Mouse (Mus musculus): Measurements from ENCODE around the gene Myh7.
A peak's percentile ranks its signal among the peaks of the same experiment; 100 is the strongest.
"Not testable (repeated sequence)": the region's sequence is repeated elsewhere in the genome, so short reads cannot be mapped to it uniquely, and the experiment has no call there.

The Myh7 gene

DNA sequence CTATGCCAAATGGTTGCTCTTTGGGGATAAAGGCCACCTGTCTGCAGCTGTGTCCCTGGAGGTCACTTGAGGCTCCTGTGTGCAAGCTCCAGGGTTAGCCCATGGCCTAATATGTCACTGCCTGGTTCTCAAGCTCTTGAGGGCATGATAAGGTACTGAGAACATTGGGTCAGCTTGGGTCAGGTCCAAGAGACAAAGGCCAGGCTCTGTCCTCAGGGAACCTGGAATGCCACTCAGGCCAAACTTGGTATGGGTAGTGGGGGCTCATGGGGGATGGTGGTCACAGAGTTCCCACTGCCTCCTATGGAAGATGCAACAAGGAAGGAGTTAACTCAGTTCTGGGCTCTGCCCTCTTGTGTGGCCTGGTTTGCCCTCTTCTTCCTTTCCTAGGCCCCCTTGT lies 26.1 kb downstream of the Myh7 start:
- peak; percentile 84 to 89 for DNase-seq (ENCODE audit: low spot score in 2 of 2)

DNA sequence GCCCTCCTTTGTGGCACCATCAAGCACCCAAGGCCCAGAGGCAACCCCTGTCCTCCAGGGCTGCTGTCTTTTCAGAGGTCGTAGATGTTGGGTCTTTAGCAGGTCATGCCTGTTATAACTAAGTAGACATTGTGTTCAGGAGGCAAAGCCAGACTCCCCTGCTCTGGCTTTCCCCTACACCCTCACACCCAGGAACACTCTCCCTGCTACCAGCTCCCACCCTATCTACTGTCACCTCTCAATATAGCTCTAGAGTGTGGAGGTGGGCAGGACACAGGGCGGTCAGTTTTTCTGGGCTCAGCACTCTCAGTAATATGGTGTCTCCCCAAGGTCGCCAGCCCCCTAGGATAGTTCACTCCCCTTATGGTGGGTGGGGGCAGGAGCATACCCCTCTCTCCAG lies 26.6 kb downstream of the Myh7 start:
- peak; percentile 66 to 68 for DNase-seq (ENCODE audit: low spot score in 2 of 2)

DNA sequence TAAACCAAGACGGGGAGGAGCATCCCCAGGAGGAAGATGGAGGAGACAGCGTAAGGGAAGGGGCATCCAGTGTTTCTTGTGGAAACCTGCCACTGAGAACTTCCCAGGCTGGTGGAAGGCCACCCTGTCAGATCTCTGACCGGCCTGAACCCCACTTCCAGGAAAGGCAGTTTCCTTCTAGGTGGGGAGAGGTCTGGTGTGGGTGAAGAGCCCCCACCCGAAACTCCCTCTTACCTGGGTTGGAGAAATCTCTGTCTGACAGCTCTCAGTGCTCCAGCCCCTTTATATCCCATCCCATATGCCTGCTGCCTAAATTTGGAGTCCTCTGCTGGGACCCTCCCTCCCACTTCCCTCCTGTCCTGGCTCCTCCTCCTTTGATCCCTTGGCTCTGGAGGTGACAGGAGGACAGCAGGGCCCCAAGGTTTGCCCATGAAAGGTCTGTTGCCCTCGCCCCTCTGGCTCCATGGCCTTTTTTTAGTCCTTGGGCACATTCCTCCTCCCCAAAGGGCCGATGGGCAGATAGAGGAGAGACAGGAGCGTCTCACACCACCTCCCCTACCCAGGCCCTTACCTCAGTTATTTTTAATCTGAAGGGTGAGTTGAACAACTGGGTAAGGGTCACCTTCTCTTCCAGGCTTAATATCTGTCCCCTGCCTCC lies 28.0 kb downstream of the Myh7 start, which contains the start of gene Myh6:
Gene Myh6 (minus strand): TSS at position 608 of the 658 bp plus-strand sequence.
- peak; percentile 78 to 83 for DNase-seq (ENCODE audit: low spot score in 2 of 2)

DNA sequence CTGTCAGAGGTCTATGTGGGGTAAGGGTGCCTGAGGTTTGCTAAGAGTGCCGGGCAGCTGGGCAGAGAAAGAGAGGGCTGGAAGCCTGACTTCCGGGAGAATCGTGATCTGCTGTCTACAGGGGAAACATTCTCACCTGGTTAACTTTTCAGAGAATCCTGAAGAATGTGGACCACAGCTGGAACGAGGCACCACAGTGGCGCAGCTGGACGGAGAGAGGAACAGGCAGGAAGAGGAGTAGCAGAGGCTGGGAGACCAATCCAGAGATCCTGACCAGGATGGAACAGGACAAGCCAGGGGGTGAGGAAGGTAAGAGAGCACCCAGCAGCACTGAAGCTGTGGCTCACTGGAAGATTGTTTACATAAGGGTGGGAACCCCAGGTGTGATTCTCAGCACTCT lies 28.8 kb downstream of the Myh7 start:
- no peak for DNase-seq (ENCODE audit: low spot score in 2 of 2)

DNA sequence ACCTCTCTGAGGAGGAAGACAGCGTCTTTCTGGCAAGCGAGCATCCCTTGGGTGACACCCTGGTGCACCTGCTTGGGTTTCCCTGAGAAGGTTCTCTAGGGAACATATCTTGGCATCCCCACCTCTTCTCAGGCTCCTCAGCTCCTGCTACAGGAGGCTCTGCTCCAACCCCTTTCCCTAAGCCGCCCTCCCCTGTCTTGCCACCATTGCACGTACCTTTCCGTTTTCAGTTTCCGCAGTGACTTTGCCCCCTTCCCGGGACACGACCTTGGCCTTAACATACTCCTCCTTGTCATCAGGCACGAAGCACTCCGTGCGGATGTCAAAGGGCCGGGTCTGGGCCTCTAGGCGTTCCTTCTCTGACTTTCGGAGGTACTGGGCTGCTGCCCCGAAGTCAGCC lies 29.4 kb downstream of the Myh7 start:
- DNase-seq (ENCODE audit: low spot score in 2 of 2): no peak

DNA sequence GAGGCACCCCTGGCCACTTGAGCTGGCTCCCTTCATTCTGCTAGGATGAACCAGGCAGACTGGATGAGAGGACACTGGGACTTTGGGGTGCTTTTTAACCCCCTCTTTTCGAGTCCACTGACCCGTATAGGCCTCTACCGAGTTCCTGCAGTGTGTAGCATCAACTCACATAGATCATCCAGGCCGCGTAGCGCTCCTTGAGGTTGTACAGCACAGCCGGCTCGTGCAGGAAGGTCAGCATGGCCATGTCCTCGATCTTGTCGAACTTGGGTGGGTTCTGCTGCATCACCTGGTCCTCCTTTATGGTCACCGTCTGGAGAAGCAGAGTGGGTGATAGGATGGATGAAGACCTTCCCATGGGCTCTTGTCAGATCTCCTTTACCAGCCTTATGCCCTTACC lies 30.7 kb downstream of the Myh7 start:
- no peak for DNase-seq (ENCODE audit: low spot score in 2 of 2)

DNA sequence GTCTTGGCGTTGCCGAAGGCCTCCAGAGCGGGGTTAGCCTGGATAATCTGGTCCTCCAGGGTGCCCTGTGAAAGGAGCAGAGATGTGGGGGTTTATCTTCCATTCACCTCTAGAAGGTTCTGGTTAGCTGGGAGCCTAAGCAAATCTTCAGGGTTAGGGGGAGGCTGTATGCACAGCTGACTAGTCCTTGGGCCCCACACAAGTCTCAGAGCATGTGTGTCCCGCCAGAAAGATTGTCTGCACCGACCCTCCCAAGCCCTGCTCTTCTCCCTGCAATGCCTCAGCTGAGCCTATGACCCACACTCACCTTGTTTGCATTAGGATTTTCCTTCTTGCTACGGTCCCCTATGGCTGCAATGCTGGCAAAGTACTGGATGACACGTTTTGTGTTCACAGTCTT lies 31.7 kb downstream of the Myh7 start:
- no peak for DNase-seq (ENCODE audit: low spot score in 2 of 2)

DNA sequence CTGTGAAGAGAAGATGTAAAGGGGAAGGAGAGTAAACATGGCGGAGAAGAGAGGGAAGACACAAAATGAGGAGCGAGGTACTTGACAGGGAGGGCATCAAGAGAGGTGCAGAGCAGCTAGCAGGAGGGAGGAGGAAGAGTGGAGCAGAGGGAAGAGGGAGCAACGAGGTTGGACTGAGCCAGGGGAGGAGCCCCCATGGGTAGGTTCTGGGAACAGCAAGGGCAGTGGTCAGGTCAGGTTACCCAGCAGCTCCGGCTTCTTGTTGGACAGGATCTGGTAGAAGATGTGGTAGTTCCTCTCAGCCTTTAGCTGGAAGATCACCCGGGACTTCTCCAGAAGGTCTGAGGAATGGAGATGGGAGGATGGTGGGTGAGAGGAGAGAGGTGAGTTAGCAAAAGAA lies 32.9 kb downstream of the Myh7 start:
- no peak for DNase-seq (ENCODE audit: low spot score in 2 of 2)

DNA sequence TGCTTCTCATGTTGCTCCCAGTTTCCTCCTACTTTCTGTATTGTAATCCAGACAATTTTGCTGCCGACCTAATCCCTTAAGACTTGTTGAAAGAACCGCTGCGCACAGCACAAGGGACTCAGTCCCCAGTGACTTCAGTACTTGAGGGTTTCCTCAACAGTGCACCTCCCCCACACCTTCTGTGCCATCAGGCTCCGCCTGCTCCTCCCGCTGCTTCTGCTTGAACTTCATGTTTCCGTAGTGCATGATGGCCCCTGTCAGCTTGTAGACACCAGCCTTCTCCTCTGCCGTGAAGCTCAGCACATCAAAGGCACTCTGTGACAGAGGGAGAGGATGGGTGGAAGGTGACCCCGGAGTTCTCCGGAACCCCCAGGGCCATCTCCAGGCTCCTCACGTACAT lies 33.7 kb downstream of the Myh7 start:
- no peak for DNase-seq (ENCODE audit: low spot score in 2 of 2)

DNA sequence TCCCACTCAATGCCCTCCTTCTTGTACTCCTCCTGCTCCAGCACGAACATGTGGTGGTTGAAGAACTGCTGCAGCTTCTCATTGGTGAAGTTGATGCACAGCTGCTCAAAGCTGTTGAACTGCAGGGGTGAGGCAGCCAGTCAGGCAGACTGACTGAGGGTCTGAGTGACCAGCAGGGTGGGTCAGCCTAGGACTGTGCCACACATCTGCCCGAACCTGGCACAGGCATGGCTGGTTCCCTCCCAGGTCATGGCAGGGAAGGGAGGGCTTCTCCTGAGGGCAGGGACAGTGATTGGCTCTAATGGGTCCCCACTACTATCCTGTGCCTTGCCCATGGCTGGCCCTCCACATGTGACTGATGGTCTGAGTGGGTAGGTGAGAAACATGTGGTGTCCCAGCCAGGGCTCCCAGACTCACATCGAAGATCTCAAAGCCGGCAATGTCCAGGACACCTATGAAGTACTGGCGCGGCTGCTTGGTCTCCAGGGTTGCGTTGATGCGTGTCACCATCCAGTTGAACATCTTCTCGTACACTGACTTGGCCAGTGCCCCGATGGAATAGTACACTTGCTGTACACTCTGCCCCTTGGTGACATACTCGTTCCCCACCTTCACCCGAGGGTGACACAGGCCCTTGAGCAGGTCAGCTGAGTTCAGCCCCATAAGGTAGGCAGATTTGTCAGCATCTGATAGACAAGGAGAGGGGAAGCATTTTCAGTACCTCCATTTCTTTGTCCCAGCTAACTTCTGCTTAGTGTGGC lies 34.4 kb downstream of the Myh7 start:
- DNase-seq (ENCODE audit: low spot score in 2 of 2): not testable (repeated sequence)

DNA sequence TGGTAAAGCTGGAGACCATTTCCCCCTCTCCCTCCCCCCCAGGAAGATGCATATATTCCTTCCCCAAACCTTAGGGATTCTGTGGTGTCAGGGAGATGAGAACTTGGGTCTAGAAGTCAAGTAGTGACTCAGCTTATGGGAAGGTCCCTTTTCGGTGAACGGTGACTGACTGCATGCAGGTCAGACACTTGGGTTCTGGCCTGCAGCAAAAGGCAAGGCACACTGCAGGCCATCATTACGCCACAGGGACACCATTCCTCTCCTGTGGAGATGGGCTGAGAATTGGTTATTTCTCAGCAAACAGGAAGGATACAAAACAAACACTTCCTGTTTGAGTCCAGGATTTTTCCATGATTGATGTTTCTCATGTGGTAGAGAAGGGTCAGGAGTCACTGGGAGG lies 35.2 kb downstream of the Myh7 start:
- DNase-seq (ENCODE audit: low spot score in 2 of 2): no peak

DNA sequence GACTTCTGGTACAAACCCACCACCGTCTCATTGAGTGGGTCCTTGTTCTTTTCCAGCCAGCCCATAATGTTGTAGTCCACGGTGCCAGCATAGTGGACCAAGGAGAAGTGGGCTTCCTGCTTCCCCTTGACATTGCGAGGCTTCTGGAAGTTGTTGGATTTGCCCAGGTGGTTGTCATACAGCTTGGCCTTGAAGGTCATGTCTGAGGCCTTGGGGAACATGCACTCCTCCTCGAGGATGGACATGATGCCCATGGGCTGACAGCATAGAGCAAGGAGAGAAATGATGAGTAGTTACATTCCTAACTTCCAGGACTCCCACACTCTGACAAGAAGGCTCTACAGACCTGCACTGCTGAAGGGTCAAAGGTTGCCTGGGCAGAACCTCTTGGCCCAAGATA lies 35.9 kb downstream of the Myh7 start:
- no peak for DNase-seq (ENCODE audit: low spot score in 2 of 2)

DNA sequence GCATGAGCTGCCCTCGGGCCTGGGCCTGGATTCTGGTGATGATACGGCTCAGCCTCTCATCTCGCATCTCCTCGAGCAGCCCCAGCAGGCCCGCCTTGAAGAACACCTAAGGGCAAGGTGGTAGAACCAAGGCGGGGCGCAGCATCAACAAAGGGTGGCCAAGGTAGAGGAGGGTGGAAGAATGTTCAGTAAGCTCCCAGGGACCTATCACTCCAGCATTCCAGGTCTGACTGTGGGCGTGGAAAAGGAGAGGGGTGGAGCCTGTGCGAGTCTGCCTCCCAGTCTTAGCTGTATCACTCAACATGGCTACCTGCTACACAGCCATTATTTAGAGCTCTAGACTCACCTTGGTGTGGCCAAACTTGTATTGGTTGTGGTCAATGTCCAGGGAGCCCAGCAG lies 37.9 kb downstream of the Myh7 start:
- no peak for DNase-seq (ENCODE audit: low spot score in 2 of 2)

DNA sequence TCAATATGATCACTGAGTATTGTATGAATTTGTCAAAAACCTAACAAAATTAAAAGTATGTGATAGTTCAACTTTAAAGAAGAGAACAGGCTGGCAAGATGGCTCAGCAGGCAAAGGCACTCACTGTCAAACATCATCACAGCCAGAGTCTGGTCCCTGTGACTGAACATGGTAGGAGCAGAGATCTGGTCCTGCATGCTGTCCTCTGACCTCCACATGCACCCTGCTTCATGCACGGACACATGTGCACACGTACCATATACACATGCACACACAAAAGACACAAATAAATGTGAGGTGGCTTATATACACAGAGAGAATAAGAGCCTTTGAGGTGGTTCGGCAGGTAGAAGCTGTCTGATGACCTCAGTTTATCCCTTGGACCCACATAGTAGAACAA lies 38.9 kb downstream of the Myh7 start:
- no peak for DNase-seq (ENCODE audit: low spot score in 2 of 2)

DNA sequence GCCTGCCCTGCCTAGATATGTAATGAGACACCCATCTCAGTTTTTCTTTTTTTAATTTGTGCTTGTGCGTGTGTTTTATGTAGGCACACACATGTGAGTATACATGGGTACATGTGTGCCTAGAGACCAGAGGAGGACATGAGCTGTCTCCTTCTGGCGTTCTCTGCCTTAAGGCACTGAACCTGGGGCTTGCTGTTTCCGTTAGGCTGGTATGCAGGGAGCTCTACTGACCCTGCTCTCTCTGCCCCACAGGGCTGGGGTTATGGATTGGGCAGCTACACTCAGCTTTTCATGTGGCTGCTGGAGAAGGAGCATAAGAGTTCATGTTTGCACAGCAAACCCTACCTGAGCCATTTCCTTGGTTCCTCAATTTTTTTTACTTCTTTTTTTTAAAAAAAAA lies 40.0 kb downstream of the Myh7 start:
- no peak for DNase-seq (ENCODE audit: low spot score in 2 of 2)

DNA sequence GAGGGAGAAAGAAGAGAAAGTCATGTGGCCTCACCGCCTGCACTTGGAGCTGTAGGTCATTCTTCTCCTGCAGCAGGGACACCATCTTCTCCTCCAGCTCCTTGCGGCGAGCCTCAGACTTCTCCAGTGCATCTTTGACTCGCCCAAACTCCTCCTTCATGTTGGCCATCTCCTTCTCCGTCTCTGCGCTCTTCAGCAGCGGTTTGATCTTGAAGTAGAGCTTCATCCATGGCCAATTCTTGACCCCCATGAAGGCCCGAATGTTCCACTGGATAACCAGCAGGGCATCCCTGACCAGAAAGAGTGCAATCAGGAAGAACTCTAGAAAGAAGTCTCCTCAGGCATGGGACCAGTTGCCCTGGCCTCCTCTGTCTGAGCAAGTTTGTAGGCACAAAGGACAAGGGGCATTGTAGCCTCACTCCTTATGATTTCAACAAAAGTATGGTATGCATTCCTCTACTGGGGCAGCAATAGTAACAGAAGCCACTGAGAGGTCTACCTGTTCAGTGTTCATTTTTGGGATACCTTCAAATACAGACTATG lies 40.7 kb downstream of the Myh7 start:
- no peak for DNase-seq (ENCODE audit: low spot score in 2 of 2)

DNA sequence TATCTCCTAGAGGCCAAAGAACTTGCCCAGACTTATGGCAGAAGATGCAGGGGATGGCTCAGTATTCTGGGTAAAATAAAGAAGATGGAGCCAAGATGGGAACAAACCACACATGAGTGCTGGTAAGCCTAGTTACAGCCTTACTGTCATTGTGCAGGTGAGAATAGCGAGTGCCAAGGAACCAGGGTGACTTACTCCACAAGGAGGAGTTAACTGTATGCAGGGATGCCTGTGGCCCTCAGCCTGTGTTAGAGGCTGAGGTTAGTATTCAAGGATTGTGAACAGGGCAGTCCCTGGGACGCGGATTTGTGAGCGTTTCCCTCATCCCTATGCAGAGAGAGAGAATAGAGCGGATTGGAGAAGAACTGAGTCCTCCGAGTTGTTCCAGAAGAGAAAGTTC lies 42.8 kb downstream of the Myh7 start:
- no peak for DNase-seq (ENCODE audit: low spot score in 2 of 2)

DNA sequence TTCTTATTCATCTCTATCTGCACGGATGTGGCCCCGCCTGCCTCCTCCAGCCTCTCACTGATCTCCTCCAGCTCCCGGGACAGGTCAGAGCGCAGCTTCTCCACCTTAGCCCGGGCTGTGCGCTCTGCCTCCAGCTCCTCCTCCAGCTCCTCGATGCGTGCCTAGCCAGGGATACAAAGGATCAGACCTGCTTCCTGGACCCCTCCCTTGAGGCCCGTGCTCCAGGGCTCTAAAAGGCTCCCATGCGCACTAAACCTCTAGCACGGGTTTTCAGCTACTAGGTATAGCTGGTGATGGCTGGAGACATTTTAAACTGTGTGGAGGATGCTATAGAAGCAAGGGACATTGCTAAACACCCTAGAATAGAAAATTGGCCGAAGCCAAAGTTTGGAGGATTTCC lies 43.9 kb downstream of the Myh7 start:
- no peak for DNase-seq (ENCODE audit: low spot score in 2 of 2)

DNA sequence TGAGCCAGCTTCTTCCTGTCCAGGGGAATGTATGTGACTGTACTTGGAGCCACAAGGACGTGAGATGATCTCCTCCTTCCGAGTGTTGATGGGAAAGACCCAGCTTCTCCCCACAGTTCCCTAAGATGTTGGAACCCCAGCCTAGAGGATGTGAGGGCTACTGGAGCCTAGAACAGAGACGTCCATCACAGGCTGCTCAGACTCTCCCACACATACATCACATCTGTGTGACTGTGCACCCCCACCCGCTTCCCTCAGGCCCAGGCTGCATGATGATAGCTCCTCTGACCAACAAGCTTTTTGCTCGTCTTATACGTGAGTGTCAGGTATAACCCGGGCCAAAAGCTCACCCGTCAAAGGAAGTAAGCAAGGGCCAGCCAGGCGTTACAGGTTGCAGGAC lies 45.6 kb downstream of the Myh7 start:
- no peak for DNase-seq (ENCODE audit: low spot score in 2 of 2)

DNA sequence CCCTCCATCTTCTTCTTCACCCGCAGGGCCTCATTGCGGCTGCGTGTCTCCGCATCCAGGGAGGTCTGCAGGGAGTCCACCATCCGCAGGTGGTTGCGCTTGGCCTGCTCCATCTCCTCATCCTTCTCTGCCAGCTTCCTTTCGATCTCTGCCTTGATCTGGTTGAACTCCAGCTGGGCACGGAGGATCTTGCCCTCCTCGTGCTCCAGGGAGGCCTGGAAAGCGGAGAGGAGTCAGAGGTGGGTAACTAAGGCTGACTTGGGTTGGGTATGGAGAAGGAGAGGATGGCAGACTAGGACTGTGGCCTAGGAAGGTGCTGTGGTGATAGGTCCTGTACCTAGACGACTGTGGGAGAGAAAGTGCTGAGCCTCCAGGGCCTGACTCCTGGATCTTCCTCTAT lies 47.4 kb downstream of the Myh7 start:
- not testable (repeated sequence) for DNase-seq (ENCODE audit: low spot score in 2 of 2)

DNA sequence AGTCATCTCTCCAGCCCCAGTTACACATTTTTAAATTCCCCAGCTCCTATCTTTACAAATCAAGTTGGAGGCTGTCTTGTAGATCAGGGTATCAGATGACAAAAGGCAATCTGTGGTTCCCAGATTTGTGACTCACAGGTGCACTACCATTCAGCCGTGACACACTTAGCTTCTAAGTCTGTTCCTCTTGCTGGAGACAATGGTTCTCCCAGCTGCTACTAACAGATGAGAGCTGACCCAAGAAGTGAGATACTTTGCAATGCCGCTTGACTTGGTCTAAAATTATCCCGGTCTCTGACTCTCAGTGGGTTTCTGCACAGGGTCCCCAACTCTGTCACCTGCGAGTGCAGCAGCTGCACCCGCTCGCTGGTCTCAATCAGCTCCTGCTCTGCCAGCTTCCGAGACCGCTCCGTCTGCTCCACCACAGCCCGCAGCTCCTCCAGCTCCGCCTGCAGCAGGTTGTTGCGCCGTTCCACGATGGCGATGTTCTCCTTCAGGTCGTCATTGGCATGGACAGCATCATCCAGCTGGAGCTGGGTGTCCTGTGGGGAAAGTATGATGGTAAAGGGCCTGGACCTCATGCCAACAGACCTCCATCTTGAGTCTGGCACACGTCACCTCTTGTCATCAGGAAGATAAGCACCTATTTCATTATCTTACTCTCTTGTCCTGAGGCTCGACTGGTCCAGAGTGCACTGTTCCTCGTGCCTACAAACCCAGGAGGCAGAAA lies 48.3 kb downstream of the Myh7 start:
- no peak for DNase-seq (ENCODE audit: low spot score in 2 of 2)

DNA sequence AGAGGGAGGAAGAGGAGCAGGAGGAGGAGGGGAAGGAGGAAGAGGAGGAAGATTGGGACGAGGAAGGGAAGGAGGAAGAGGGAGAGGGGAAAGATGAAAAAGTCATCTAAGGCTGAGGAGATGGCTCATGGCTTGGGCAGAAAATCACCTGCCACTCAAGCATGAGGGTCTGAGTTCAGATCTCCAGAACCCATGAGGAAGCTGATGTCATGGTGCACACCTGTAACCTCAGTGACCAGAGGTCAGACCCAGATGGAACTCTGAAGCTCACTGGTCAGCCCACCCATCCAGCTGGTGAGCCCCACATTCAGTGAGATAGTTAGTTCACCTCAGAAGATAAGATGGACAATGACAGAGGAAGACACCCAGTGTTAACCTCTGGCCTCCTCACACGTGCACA lies 49.5 kb downstream of the Myh7 start:
- DNase-seq (ENCODE audit: low spot score in 2 of 2): no peak

DNA sequence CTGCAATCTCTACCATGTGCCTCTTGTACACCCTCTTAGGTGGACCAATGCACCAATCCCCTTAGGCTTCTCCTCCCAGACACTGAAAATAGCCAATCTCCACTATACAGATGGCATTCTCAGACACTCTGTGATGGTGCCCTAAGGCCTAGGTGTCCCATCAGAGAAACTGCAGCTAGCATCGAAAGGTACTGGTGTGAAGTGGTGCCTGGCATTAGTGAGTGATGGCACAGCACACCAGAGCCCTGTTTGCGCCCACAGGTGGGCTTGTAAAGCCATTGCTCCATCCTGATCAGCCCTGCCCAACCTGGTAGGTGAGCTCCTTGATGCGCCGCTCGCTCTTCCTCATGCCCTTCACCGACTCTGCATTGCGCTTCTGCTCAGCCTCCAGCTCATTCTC lies 50.5 kb downstream of the Myh7 start:
- no peak for DNase-seq (ENCODE audit: low spot score in 2 of 2)
